Mouse (Mus musculus): ENCODE results near the gene Alpl. TPM values are rescaled to one million over a fixed set of nuclear protein-coding genes. Genes with fewer than 3 reads are reported as not detected.

Alpl gene
- polyA plus RNA-seq, 1 experiment from 2014 or later, result 4.7 TPM

GRCm38 (mm10) chr4:137739151-137739923 is 56.8 kb downstream of the Alpl start:
- no peak overlapping the region for H3K9ac ChIP-seq (ENCODE audit: low read depth, low read length)
- H3K27ac ChIP-seq (ENCODE audit: low read length), result no peak overlapping the region
- WGBS, result 50% methylated on average over 9 of the region's 9 CpGs
- no peaks in the 10 kb centered on the region for H3K9me3 ChIP-seq (ENCODE audit: control insufficient read depth, low read length)
- no peak overlapping the region for H3K4me3 ChIP-seq (ENCODE audit: low read length)
- H3K27me3 ChIP-seq (replicated peaks; ENCODE audit: control insufficient read depth, insufficient read depth, low read length), result no peaks in the 10 kb centered on the region
- no peaks in the 10 kb centered on the region for H3K4me1 ChIP-seq (ENCODE audit: control insufficient read depth, insufficient read depth, low read length)
- no peak overlapping the region for H3K4me2 ChIP-seq (ENCODE audit: low read depth, low read length)
- no peaks in the 10 kb centered on the region for H3K36me3 ChIP-seq (ENCODE audit: control insufficient read depth, insufficient read depth, low read length)
- peak; percentile 62 for ATAC-seq

- WGBS, result 76% methylated on average over 3 of the region's 3 CpGs
- no peaks in the 10 kb centered on the region for H3K36me3 ChIP-seq (ENCODE audit: control insufficient read depth, insufficient read depth, low read length)
- H3K27me3 ChIP-seq (replicated peaks; ENCODE audit: control insufficient read depth, insufficient read depth, low read length), result no peaks in the 10 kb centered on the region
- no peaks in the 10 kb centered on the region for H3K4me1 ChIP-seq (ENCODE audit: control insufficient read depth, insufficient read depth, low read length)
- no peak overlapping the region for H3K4me3 ChIP-seq (ENCODE audit: low read length)
- no peak overlapping the region for H3K4me2 ChIP-seq (ENCODE audit: low read depth, low read length)
- no peaks in the 10 kb centered on the region for H3K9me3 ChIP-seq (ENCODE audit: control insufficient read depth, low read length)
- H3K27ac ChIP-seq (ENCODE audit: low read length), result no peak overlapping the region
- no peak overlapping the region for H3K9ac ChIP-seq (ENCODE audit: low read depth, low read length)
- no peak for ATAC-seq
Observed at GRCm38 (mm10) chr4:137737760-137738159, 58.4 kb downstream of the Alpl start.

- no peaks in the 10 kb centered on the region for H3K36me3 ChIP-seq (ENCODE audit: control insufficient read depth, insufficient read depth, low read length)
- 32% methylated on average over 11 of the region's 11 CpGs for WGBS
- no peak for ATAC-seq
- 0 out of 2 replicates have a peak, but pooled peaks cover 6% of the 10 kb centered on the region for H3K27me3 ChIP-seq (replicated peaks; ENCODE audit: control insufficient read depth, insufficient read depth, low read length)
- no peak overlapping the region for H3K4me3 ChIP-seq (ENCODE audit: low read length)
- H3K4me1 ChIP-seq (ENCODE audit: control insufficient read depth, insufficient read depth, low read length), result no peaks in the 10 kb centered on the region
- H3K9ac ChIP-seq (ENCODE audit: low read depth, low read length), result no peak overlapping the region
- no peak overlapping the region for H3K27ac ChIP-seq (ENCODE audit: low read length)
- no peaks in the 10 kb centered on the region for H3K9me3 ChIP-seq (ENCODE audit: control insufficient read depth, low read length)
- H3K4me2 ChIP-seq (ENCODE audit: low read depth, low read length), result no peak overlapping the region
Observed at GRCm38 (mm10) chr4:137736220-137736701, 59.9 kb downstream of the Alpl start.

- H3K9ac ChIP-seq (ENCODE audit: low read depth, low read length), result no peak overlapping the region
- no peaks in the 10 kb centered on the region for H3K9me3 ChIP-seq (ENCODE audit: control insufficient read depth, low read length)
- WGBS, result 74% methylated on average over 5 of the region's 5 CpGs
- peaks cover 11% of the 10 kb centered on the region for H3K4me1 ChIP-seq (ENCODE audit: control insufficient read depth, insufficient read depth, low read length)
- no peak for ATAC-seq
- no peak overlapping the region for H3K4me3 ChIP-seq (ENCODE audit: low read length)
- no peaks in the 10 kb centered on the region for H3K36me3 ChIP-seq (ENCODE audit: control insufficient read depth, insufficient read depth, low read length)
- H3K4me2 ChIP-seq (ENCODE audit: low read depth, low read length), result no peak overlapping the region
- H3K27me3 ChIP-seq (replicated peaks; ENCODE audit: control insufficient read depth, insufficient read depth, low read length), result peaks cover 20% of the 10 kb centered on the region
- no peak overlapping the region for H3K27ac ChIP-seq (ENCODE audit: low read length)
Observed at GRCm38 (mm10) chr4:137733459-137733858, 62.7 kb downstream of the Alpl start.

GRCm38 (mm10) chr4:137732962-137733361 is 63.2 kb downstream of the Alpl start:
- Histone ChIP-seq H3K4me1 (ENCODE audit: control insufficient read depth, insufficient read depth, low read length) (peaks cover 11% of the 10 kb centered on the region), H3K4me2 (ENCODE audit: low read depth, low read length) (no peak overlapping the region), H3K9ac (ENCODE audit: low read depth, low read length) (no peak overlapping the region), H3K27me3 (replicated peaks; ENCODE audit: control insufficient read depth, insufficient read depth, low read length) (peaks cover 25% of the 10 kb centered on the region), H3K36me3 (ENCODE audit: control insufficient read depth, insufficient read depth, low read length) (no peaks in the 10 kb centered on the region), H3K9me3 (ENCODE audit: control insufficient read depth, low read length) (no peaks in the 10 kb centered on the region), H3K27ac (ENCODE audit: low read length) (no peak overlapping the region), H3K4me3 (ENCODE audit: low read length) (no peak overlapping the region)
- ATAC-seq, result no peak
- WGBS, result 66% methylated on average over 3 of the region's 3 CpGs

GRCm38 (mm10) chr4:137732361-137732760 is 63.8 kb downstream of the Alpl start:
- WGBS, result 84% methylated on average over 3 of the region's 3 CpGs
- no peak for ATAC-seq

GRCm38 (mm10) chr4:137731891-137732290 is 64.3 kb downstream of the Alpl start:
- Histone ChIP-seq H3K27me3 (replicated peaks; ENCODE audit: control insufficient read depth, insufficient read depth, low read length) (peaks cover 29% of the 10 kb centered on the region), H3K4me3 (ENCODE audit: low read length) (no peak overlapping the region), H3K4me1 (ENCODE audit: control insufficient read depth, insufficient read depth, low read length) (peaks cover 16% of the 10 kb centered on the region), H3K27ac (ENCODE audit: low read length) (no peak overlapping the region), H3K9me3 (ENCODE audit: control insufficient read depth, low read length) (no peaks in the 10 kb centered on the region), H3K4me2 (ENCODE audit: low read depth, low read length) (no peak overlapping the region), H3K36me3 (ENCODE audit: control insufficient read depth, insufficient read depth, low read length) (no peaks in the 10 kb centered on the region), H3K9ac (ENCODE audit: low read depth, low read length) (peak overlapping the region; percentile 6; the same call in 1 of the 2 replicates)
- WGBS, result 71% methylated on average over 10 of the region's 10 CpGs
- no peak for ATAC-seq

More at GRCm38 (mm10) chr4:137732361-137732760, 63.8 kb downstream of the Alpl start:
- H3K27me3 ChIP-seq (replicated peaks; ENCODE audit: control insufficient read depth, insufficient read depth, low read length), result peaks cover 26% of the 10 kb centered on the region
- no peak overlapping the region for H3K9ac ChIP-seq (ENCODE audit: low read depth, low read length)
- H3K4me3 ChIP-seq (ENCODE audit: low read length), result no peak overlapping the region
- H3K4me1 ChIP-seq (ENCODE audit: control insufficient read depth, insufficient read depth, low read length), result peaks cover 15% of the 10 kb centered on the region
- H3K36me3 ChIP-seq (ENCODE audit: control insufficient read depth, insufficient read depth, low read length), result no peaks in the 10 kb centered on the region
- no peak overlapping the region for H3K27ac ChIP-seq (ENCODE audit: low read length)
- H3K9me3 ChIP-seq (ENCODE audit: control insufficient read depth, low read length), result no peaks in the 10 kb centered on the region
- H3K4me2 ChIP-seq (ENCODE audit: low read depth, low read length), result no peak overlapping the region

- peaks cover 16% of the 10 kb centered on the region for H3K4me1 ChIP-seq (ENCODE audit: control insufficient read depth, insufficient read depth, low read length)
- no peak overlapping the region for H3K27ac ChIP-seq (ENCODE audit: low read length)
- H3K27me3 ChIP-seq (replicated peaks; ENCODE audit: control insufficient read depth, insufficient read depth, low read length), result peaks cover 29% of the 10 kb centered on the region
- no peak overlapping the region for H3K4me2 ChIP-seq (ENCODE audit: low read depth, low read length)
- no peak for ATAC-seq
- H3K4me3 ChIP-seq (ENCODE audit: low read length), result no peak overlapping the region
- no peak overlapping the region; the same call in 1 of the 2 replicates for H3K9ac ChIP-seq (ENCODE audit: low read depth, low read length)
- H3K9me3 ChIP-seq (ENCODE audit: control insufficient read depth, low read length), result no peaks in the 10 kb centered on the region
- H3K36me3 ChIP-seq (ENCODE audit: control insufficient read depth, insufficient read depth, low read length), result no peaks in the 10 kb centered on the region
- WGBS, result 80% methylated on average over 8 of the region's 8 CpGs
Observed at GRCm38 (mm10) chr4:137730757-137731156, 65.4 kb downstream of the Alpl start.

GRCm38 (mm10) chr4:137730134-137730533 is 66.0 kb downstream of the Alpl start:
- no peak overlapping the region for H3K9ac ChIP-seq (ENCODE audit: low read depth, low read length)
- peaks cover 29% of the 10 kb centered on the region for H3K27me3 ChIP-seq (replicated peaks; ENCODE audit: control insufficient read depth, insufficient read depth, low read length)
- no peaks in the 10 kb centered on the region for H3K36me3 ChIP-seq (ENCODE audit: control insufficient read depth, insufficient read depth, low read length)
- H3K9me3 ChIP-seq (ENCODE audit: control insufficient read depth, low read length), result no peaks in the 10 kb centered on the region
- H3K4me2 ChIP-seq (ENCODE audit: low read depth, low read length), result no peak overlapping the region
- H3K27ac ChIP-seq (ENCODE audit: low read length), result no peak overlapping the region
- peaks cover 16% of the 10 kb centered on the region for H3K4me1 ChIP-seq (ENCODE audit: control insufficient read depth, insufficient read depth, low read length)
- ATAC-seq, result peak; percentile 35
- no peak overlapping the region for H3K4me3 ChIP-seq (ENCODE audit: low read length)
- 21% methylated on average over 3 of the region's 3 CpGs for WGBS

Measured in intestine, embryonic 16.5 days (tissue).